Mouse (Mus musculus): ENCODE data around the gene Robo4. TPM values are rescaled to one million over a fixed set of nuclear protein-coding genes. Genes with fewer than 3 reads are reported as not detected.

Gene Robo4
- total and polyA plus RNA-seq, 3 experiments, result not detected

DNA sequence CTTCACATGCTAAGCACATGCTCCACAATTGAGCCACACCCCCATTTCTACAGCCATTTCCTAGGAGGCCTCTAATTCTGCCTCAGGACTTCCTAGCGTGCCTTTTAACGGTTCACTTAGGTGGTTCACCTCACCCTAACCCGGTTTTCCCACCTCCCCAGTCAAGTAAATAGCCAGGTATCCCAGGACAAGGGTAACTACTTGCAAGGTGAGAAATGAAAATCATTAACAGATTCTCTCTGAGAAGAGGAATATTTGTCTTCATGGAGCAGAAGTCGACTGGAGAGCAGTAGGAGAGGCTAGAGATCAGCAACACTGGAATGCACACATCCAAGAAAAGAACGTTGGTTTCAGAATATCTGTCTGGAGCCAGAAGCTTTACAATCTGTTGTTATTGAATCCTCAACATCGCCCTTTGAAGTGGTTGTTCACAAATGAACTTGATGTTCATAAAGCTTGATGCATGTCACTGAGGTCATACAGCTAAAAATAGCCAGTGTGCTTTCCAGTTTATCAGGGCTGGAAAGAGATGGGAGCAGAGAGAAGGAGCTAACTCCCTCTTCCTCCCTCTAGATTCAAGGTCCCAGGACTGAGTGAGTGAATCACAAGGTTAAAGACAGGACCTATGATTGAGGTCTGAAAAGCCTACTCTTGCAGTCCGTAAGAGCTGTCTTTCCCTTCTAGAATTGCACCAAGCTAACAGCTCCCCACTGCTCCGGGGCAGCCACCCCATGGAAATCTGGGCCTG, 8.2 kb downstream of the Robo4 start:
- Histone ChIP-seq H3K9ac (ENCODE audit: insufficient read depth, low read depth) (no peak overlapping the region), H3K79me2 (replicated peaks; ENCODE audit: control insufficient read depth, extremely low read depth, insufficient read depth, poor library complexity, severe bottlenecking) (no peaks in the 10 kb centered on the region), H3K36me3 (replicated peaks in 1 of 2; ENCODE audit: control insufficient read depth in 1 of 2, insufficient read depth in 1 of 2, low read length in 1 of 2) (no peaks in the 10 kb centered on the region), H3K27me3 (replicated peaks) (peaks cover 45% of the 10 kb centered on the region), H3K27ac (ENCODE audit: insufficient read depth, low read depth) (no peak overlapping the region), H3K4me2 (ENCODE audit: insufficient read depth, low read depth, poor library complexity, severe bottlenecking) (no peak overlapping the region), H3K9me3 (replicated peaks; ENCODE audit: low read length) (no peaks in the 10 kb centered on the region), H3K4me1 (ENCODE audit: control insufficient read depth in 1 of 2, insufficient read depth in 2 of 2) (no peaks in the 10 kb centered on the region; a peak in 1 of 4 replicates), H3K4me3 (replicated peaks in 1 of 3; ENCODE audit: low read depth in 2 of 3, low read length in 2 of 3, poor library complexity in 1 of 3) (no peak overlapping the region)
- DNase-seq (ENCODE audit: extremely low read depth), result no peak
- in situ Hi-C loops (cut with MboI; ENCODE audit: low pct_ligation_motif_present, low pct_unique_long_range_greater_than_20kb, low sequenced_read_pairs), result loop anchor here (25.0 kb wide), 1 partner anchor 527 kb away; no protein-coding TSS in a partner anchor
- no peak for TF ChIP-seq MXI1 (IDR thresholded peaks at IDR 0.05; ENCODE audit: low read depth, low read length)
- no peak for TF ChIP-seq POLR2A (IDR thresholded peaks at IDR 0.05; ENCODE audit: low read depth, low read length)
- no peak for TF ChIP-seq UBTF (IDR thresholded peaks at IDR 0.05; ENCODE audit: low read depth, low read length)
- TF ChIP-seq JUND (conservative IDR thresholded peaks at IDR 0.05; ENCODE audit: low read depth, low read length), result no peak
- TF ChIP-seq TBP (conservative IDR thresholded peaks at IDR 0.05; ENCODE audit: low read depth, low read length), result no peak
- TF ChIP-seq JUN (IDR thresholded peaks at IDR 0.05; ENCODE audit: insufficient read depth, low read depth, low read length), result no peak
- no peak for TF ChIP-seq TCF12 (IDR thresholded peaks at IDR 0.05; ENCODE audit: low read depth, low read length)
- TF ChIP-seq ZKSCAN1 (IDR thresholded peaks at IDR 0.05; ENCODE audit: borderline replicate concordance, low read depth, low read length), result no peak
- TF ChIP-seq POLR2AphosphoS2 (IDR thresholded peaks at IDR 0.05; ENCODE audit: low read depth, low read length), result no peak
- TF ChIP-seq EP300 (IDR thresholded peaks at IDR 0.05; ENCODE audit: low read length), result no peak
- no peak for TF ChIP-seq RAD21 (IDR thresholded peaks at IDR 0.05; ENCODE audit: low read depth, low read length)
- no peak for TF ChIP-seq USF2 (conservative IDR thresholded peaks at IDR 0.05; ENCODE audit: low read depth, low read length)
- no peak for TF ChIP-seq GABPA (IDR thresholded peaks at IDR 0.05; ENCODE audit: insufficient replicate concordance, low read depth, low read length)
- no peak for TF ChIP-seq MAX (IDR thresholded peaks at IDR 0.05; ENCODE audit: low read length)
- no peak for TF ChIP-seq ZC3H11A (IDR thresholded peaks at IDR 0.05; ENCODE audit: low read depth, low read length)
- no peak for TF ChIP-seq RCOR1 (conservative IDR thresholded peaks at IDR 0.05; ENCODE audit: low read depth, low read length)
- dilution Hi-C loops (cut with MboI; ENCODE audit: extremely low pct_ligation_motif_present, extremely low pct_unique_long_range_greater_than_20kb, low sequenced_read_pairs), result no loop called here

DNA sequence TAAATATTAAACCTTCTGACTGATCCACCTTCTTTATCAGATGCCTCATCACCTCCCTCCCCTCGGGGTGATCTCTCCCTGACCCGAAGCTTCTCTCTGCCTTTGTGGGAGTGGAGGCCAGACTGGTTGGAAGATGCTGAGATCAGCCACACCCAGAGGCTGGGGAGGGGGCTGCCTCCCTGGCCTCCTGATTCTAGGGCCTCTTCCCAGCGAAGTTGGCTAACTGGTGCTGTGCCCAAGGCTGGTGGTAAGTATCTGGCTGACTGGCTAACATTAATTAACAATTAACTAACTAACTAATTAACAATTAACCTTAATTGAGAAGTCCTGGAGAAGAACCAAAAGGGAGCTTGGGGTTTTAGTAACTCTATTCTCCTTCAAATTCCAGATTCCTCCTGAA, 11.3 kb downstream of the Robo4 start:
- dilution Hi-C loops (cut with MboI; ENCODE audit: extremely low pct_ligation_motif_present, extremely low pct_unique_long_range_greater_than_20kb, low sequenced_read_pairs), result no loop called here

More for the DNA sequence above, 11.3 kb downstream of the Robo4 start:
- in situ Hi-C loops (cut with MboI; ENCODE audit: low pct_ligation_motif_present, low pct_unique_long_range_greater_than_20kb, low sequenced_read_pairs), result loop anchor here (25.0 kb wide), 1 partner anchor 524 kb away; no protein-coding TSS in a partner anchor
- H3K27ac ChIP-seq (ENCODE audit: insufficient read depth, low read depth), result no peak overlapping the region
- no peaks in the 10 kb centered on the region for H3K36me3 ChIP-seq (replicated peaks in 1 of 2; ENCODE audit: control insufficient read depth in 1 of 2, insufficient read depth in 1 of 2, low read length in 1 of 2)
- no peaks in the 10 kb centered on the region for H3K79me2 ChIP-seq (replicated peaks; ENCODE audit: control insufficient read depth, extremely low read depth, insufficient read depth, poor library complexity, severe bottlenecking)
- H3K9me3 ChIP-seq (replicated peaks; ENCODE audit: low read length), result no peaks in the 10 kb centered on the region
- no peak overlapping the region for H3K4me3 ChIP-seq (replicated peaks in 1 of 3; ENCODE audit: low read depth in 2 of 3, low read length in 2 of 3, poor library complexity in 1 of 3)
- H3K4me1 ChIP-seq (ENCODE audit: control insufficient read depth in 1 of 2, insufficient read depth in 2 of 2), result peaks cover 0 to 4% of the 10 kb centered on the region in 2 experiments; a peak in 2 of 4 replicates
- no peak for DNase-seq (ENCODE audit: extremely low read depth)
- H3K9ac ChIP-seq (ENCODE audit: insufficient read depth, low read depth), result no peak overlapping the region
- H3K4me2 ChIP-seq (ENCODE audit: insufficient read depth, low read depth, poor library complexity, severe bottlenecking), result no peak overlapping the region
- peaks cover 42% of the 10 kb centered on the region for H3K27me3 ChIP-seq (replicated peaks)
- TF ChIP-seq PAX5 (IDR thresholded peaks at IDR 0.05; ENCODE audit: low read length) (no peak), CTCF (conservative IDR thresholded peaks at IDR 0.05 in 1 of 2, IDR thresholded peaks at IDR 0.05 in 1 of 2; ENCODE audit: low read depth in 2 of 2, low read length in 2 of 2) (no peak), ETS1 (conservative IDR thresholded peaks at IDR 0.05; ENCODE audit: low read depth, low read length) (no peak), E2F4 (IDR thresholded peaks at IDR 0.05; ENCODE audit: insufficient replicate concordance, low read depth, low read length) (no peak), MYC (IDR thresholded peaks at IDR 0.05; ENCODE audit: low read depth, low read length) (no peak), NRF1 (IDR thresholded peaks at IDR 0.05; ENCODE audit: low read depth, low read length) (no peak), CHD1 (IDR thresholded peaks at IDR 0.05; ENCODE audit: low read depth, low read length) (no peak), HCFC1 (IDR thresholded peaks at IDR 0.05; ENCODE audit: low read depth, low read length) (no peak), KAT2A (IDR thresholded peaks at IDR 0.05; ENCODE audit: insufficient replicate concordance, low read length) (no peak), ZNF384 (IDR thresholded peaks at IDR 0.05; ENCODE audit: low read depth, low read length) (no peak), SMC3 (IDR thresholded peaks at IDR 0.05; ENCODE audit: low read depth, low read length) (no peak)

All from CH12.LX (cell line).